Mouse (Mus musculus): Measurements from ENCODE around the gene Gm10665. TPM values are rescaled to one million over a fixed set of nuclear protein-coding genes. Genes with fewer than 3 reads are reported as not detected.

The Gm10665 gene
- not detected for polyA plus RNA-seq (2014; fragmentation: Illumina TruSeq; extraction: RNeasy Lipid Tissue Mini Kit (QIAGEN cat#74804); ENCODE audit: insufficient read depth, low read depth, low replicate concordance)

GRCm38 (mm10) chr7:22463975-22464374 lies at the start of gene Gm10665:
TSS of gene Gm10665 (minus strand) at chr7:22464075.

GRCm38 (mm10) chr7:22499578-22499977 lies 35.7 kb upstream of the Gm10665 start, which contains the start of gene Vmn1r151:
TSS of gene Vmn1r151 (minus strand) at chr7:22499678.

GRCm38 (mm10) chr7:22438129-22438528 lies 25.7 kb downstream of the Gm10665 start, which contains the start of gene Vmn1r149:
TSS of gene Vmn1r149 (minus strand) at chr7:22438229.

GRCm38 (mm10) chr7:22413283-22413682 lies 50.6 kb downstream of the Gm10665 start, which contains the start of gene Vmn1r148:
TSS of gene Vmn1r148 (plus strand) at chr7:22413583.

Other genes with a start within 250 kb of the Gm10665 start
- gene Gm8453, start 234.6 kb downstream of the Gm10665 start, polyA plus RNA-seq (2014; fragmentation: Illumina TruSeq; extraction: RNeasy Lipid Tissue Mini Kit (QIAGEN cat#74804); ENCODE audit: insufficient read depth, low read depth, low replicate concordance) = not detected
- not detected for gene Gm4187, start 134.4 kb downstream of the Gm10665 start, polyA plus RNA-seq (2014; fragmentation: Illumina TruSeq; extraction: RNeasy Lipid Tissue Mini Kit (QIAGEN cat#74804); ENCODE audit: insufficient read depth, low read depth, low replicate concordance)
- gene Gm8660, start 93.0 kb downstream of the Gm10665 start, polyA plus RNA-seq (2014; fragmentation: Illumina TruSeq; extraction: RNeasy Lipid Tissue Mini Kit (QIAGEN cat#74804); ENCODE audit: insufficient read depth, low read depth, low replicate concordance) = not detected
- gene Vmn1r148, start 50.5 kb downstream of the Gm10665 start, polyA plus RNA-seq (2014; fragmentation: Illumina TruSeq; extraction: RNeasy Lipid Tissue Mini Kit (QIAGEN cat#74804); ENCODE audit: insufficient read depth, low read depth, low replicate concordance) = not detected
- gene Vmn1r149, start 25.8 kb downstream of the Gm10665 start, polyA plus RNA-seq (2014; fragmentation: Illumina TruSeq; extraction: RNeasy Lipid Tissue Mini Kit (QIAGEN cat#74804); ENCODE audit: insufficient read depth, low read depth, low replicate concordance) = not detected
- gene Vmn1r151, start 35.6 kb upstream of the Gm10665 start, polyA plus RNA-seq (2014; fragmentation: Illumina TruSeq; extraction: RNeasy Lipid Tissue Mini Kit (QIAGEN cat#74804); ENCODE audit: insufficient read depth, low read depth, low replicate concordance) = not detected
- gene Vmn1r152, start 58.9 kb upstream of the Gm10665 start, polyA plus RNA-seq (2014; fragmentation: Illumina TruSeq; extraction: RNeasy Lipid Tissue Mini Kit (QIAGEN cat#74804); ENCODE audit: insufficient read depth, low read depth, low replicate concordance) = not detected
- gene Gm8677, start 70.8 kb upstream of the Gm10665 start, polyA plus RNA-seq (2014; fragmentation: Illumina TruSeq; extraction: RNeasy Lipid Tissue Mini Kit (QIAGEN cat#74804); ENCODE audit: insufficient read depth, low read depth, low replicate concordance) = not detected
- gene Gm4201, start 101.3 kb upstream of the Gm10665 start, polyA plus RNA-seq (2014; fragmentation: Illumina TruSeq; extraction: RNeasy Lipid Tissue Mini Kit (QIAGEN cat#74804); ENCODE audit: insufficient read depth, low read depth, low replicate concordance) = not detected
- not detected for gene Gm4565, start 124.1 kb upstream of the Gm10665 start, polyA plus RNA-seq (2014; fragmentation: Illumina TruSeq; extraction: RNeasy Lipid Tissue Mini Kit (QIAGEN cat#74804); ENCODE audit: insufficient read depth, low read depth, low replicate concordance)
- not detected for gene Vmn1r155, start 193.9 kb upstream of the Gm10665 start, polyA plus RNA-seq (2014; fragmentation: Illumina TruSeq; extraction: RNeasy Lipid Tissue Mini Kit (QIAGEN cat#74804); ENCODE audit: insufficient read depth, low read depth, low replicate concordance)
- gene Gm8693, start 228.2 kb upstream of the Gm10665 start, polyA plus RNA-seq (2014; fragmentation: Illumina TruSeq; extraction: RNeasy Lipid Tissue Mini Kit (QIAGEN cat#74804); ENCODE audit: insufficient read depth, low read depth, low replicate concordance) = not detected

Measured in lung, adult 10 weeks (tissue).